Mouse (Mus musculus) liver, postnatal 0 days (tissue): ENCODE results near the gene Nhp2.

Source experiments
- CTCF ChIP-seq: sonication (generic); IDR thresholded peaks from 2 replicates; pipeline ENCODE4 v1.5.1; 2016; ENCODE audit warnings: antibody characterized with exemption, low read depth
- EP300 ChIP-seq: IDR thresholded peaks from 2 replicates; pipeline ENCODE4 v1.6.1; 2016; ENCODE audit warnings: antibody characterized with exemption, low read depth, mild to moderate bottlenecking

DNA sequence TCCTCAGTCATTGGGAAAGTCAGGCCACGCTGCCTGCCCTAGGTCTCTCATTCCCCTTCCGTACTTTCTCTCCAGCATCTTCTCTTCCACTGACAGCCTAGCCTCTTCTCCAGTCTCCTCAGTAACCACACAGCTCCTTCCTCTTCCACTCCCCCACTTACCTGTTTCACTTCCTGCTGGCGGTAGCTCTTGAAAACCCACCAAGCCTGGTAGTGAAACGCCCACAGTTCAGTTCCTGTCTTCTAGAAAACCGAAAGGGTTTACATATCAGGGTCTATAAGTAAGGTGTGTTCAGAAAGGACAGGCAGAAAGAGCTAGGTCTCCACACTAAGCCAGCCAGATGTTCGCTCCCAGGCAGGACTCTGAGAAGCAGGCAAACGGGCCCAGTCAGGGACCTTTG, 41.9 kb upstream of the Nhp2 start:
- TF ChIP-seq CTCF = no peak
- no peak for TF ChIP-seq EP300
